10 mouse cellular contexts compared by ENCODE assay signal in the genomic region with DNA sequence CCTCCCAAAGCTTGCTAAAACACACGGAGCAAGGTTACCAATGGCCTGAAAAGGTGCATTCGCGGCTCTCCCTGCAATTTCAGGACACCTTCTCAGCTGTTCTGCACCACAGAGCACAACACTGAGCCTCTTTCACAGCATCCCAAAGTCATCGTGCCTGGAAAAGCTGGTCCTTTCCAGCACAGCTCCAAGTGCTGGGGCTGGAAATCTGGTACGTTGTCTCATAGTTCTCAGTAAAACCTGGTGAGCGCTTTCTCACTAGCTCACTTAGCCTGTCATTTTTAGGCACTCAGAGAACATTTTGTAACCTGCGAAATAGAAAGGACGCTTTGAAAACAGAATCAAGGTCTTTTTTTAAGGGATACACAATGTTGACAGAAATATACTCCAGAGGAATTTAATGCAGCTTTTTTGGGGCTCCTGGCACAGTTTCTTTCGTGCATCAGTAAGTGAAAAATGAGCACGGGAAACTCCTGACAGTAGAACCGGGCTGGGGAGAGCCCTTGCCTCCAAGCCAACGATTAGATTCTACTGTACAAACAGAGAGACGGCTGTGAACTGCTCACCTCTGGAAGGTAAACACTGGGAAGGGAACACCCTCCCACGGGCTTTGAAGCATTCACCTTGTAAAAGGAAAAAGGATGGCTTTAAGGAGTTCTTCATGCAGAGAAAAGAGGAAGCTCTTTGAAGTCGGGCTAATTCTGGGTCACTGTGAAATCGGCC.
DNase-seq lines count a peak whose midpoint lies in the region; ATAC-seq lines count a peak whose summit lies in the region.
"Had no signal": no experiment of that assay in that cellular context is flagged by ENCODE, and none has a peak within 500 bp of the region (broad histone marks: within the 10 kb centered on the region; RNA-seq: fewer than 3 reads in every experiment).

No protein-coding gene starts in this region.

- peak overlapping the region; percentile 13; the same call in 1 of the 2 replicates for H3K4me3 ChIP-seq in kidney, embryonic 16.5 days (ENCODE audit: low read length)
- no peak overlapping the region for H3K4me3 ChIP-seq in midbrain, embryonic 14.5 days (replicated peaks; ENCODE audit: low read depth, low read length)
- H3K4me3 ChIP-seq: liver, embryonic 13.5 days; myocyte had no signal

- no peaks in the 10 kb centered on the region for H3K9me3 ChIP-seq in kidney, embryonic 16.5 days (ENCODE audit: low read length)
- H3K9me3 ChIP-seq in midbrain, embryonic 14.5 days (ENCODE audit: control insufficient read depth, low read length) = no peaks in the 10 kb centered on the region
- H3K9me3 ChIP-seq: liver, embryonic 13.5 days had no signal

- no peak overlapping the region for H3K9ac ChIP-seq in kidney, embryonic 16.5 days (replicated peaks; ENCODE audit: low read length)
- H3K9ac ChIP-seq in midbrain, embryonic 14.5 days (replicated peaks; ENCODE audit: low read length) = no peak overlapping the region
- H3K9ac ChIP-seq: liver, embryonic 13.5 days had no signal

- WGBS in kidney, embryonic 16.5 days = 22% methylated on average over 16 of the region's 16 CpGs
- WGBS in midbrain, embryonic 14.5 days = 32% methylated on average over 16 of the region's 16 CpGs

- H3K27ac ChIP-seq in kidney, embryonic 16.5 days (ENCODE audit: low read length) = no peak overlapping the region
- no peak overlapping the region for H3K27ac ChIP-seq in midbrain, embryonic 14.5 days (replicated peaks; ENCODE audit: low read depth, low read length)
- H3K27ac ChIP-seq: liver, embryonic 13.5 days had no signal

- peak; percentile 79; the same call in 1 of the 2 replicates for ATAC-seq in kidney, embryonic 16.5 days (ENCODE audit: low FRiP score, low TSS enrichment)
- 0 out of 2 replicates have a peak, but pooled peaks have one; percentile 29 for ATAC-seq in common myeloid progenitor, adult 5-6 weeks (replicated peaks; ENCODE audit: low read depth, poor library complexity, severe bottlenecking)
- no peak for ATAC-seq in midbrain, embryonic 14.5 days (ENCODE audit: low FRiP score, low TSS enrichment)

- peaks cover 7% of the 10 kb centered on the region; the same call in 1 of the 2 replicates for H3K4me1 ChIP-seq in kidney, embryonic 16.5 days (ENCODE audit: insufficient read depth, low read length)
- no peaks in the 10 kb centered on the region; the same call in 1 of the 2 replicates for H3K4me1 ChIP-seq in midbrain, embryonic 14.5 days (ENCODE audit: control insufficient read depth, insufficient read depth, low read length)
- H3K4me1 ChIP-seq: liver, embryonic 13.5 days had no signal

- no peak for DNase-seq in kidney, adult 9 months
- peak; percentile 21 for DNase-seq in ZHBTc4 (ENCODE audit: low read depth, low spot score)
- peak; percentile 18 for DNase-seq in midbrain, embryonic 14.5 days
- no peak for DNase-seq in heart, adult 8-10 months (ENCODE audit: low spot score)
- no peak for DNase-seq in gastrocnemius, postnatal 10 days
- DNase-seq: kidney, adult 11 months; liver, embryonic 13.5 days had no signal

- no peaks in the 10 kb centered on the region for H3K36me3 ChIP-seq in kidney, embryonic 16.5 days (ENCODE audit: insufficient read depth, low read length)
- no peaks in the 10 kb centered on the region for H3K36me3 ChIP-seq in midbrain, embryonic 14.5 days (ENCODE audit: control insufficient read depth, insufficient read depth, low read length)
- H3K36me3 ChIP-seq: liver, embryonic 13.5 days had no signal

- no peaks in the 10 kb centered on the region for H3K27me3 ChIP-seq in kidney, embryonic 16.5 days (ENCODE audit: insufficient read depth, low read length)
- no peaks in the 10 kb centered on the region for H3K27me3 ChIP-seq in midbrain, embryonic 14.5 days (ENCODE audit: control insufficient read depth, insufficient read depth, low read length)
- H3K27me3 ChIP-seq: liver, embryonic 13.5 days had no signal

- H3K4me2 ChIP-seq in kidney, embryonic 16.5 days (replicated peaks; ENCODE audit: low read depth, low read length) = peak overlapping the region; percentile 40
- 0 out of 2 replicates have a peak overlapping the region, but pooled peaks have one; percentile 11 for H3K4me2 ChIP-seq in midbrain, embryonic 14.5 days (ENCODE audit: low read length)
- H3K4me2 ChIP-seq: liver, embryonic 13.5 days had no signal

Comparison
In these comparisons a context has a peak if more than half of its experiments do, and no peak if none do; other contexts are left out.
1. DNase-seq: peak in ZHBTc4 (single experiment) and midbrain, embryonic 14.5 days (single experiment); none in kidney, adult 9 months (single experiment), heart, adult 8-10 months (single experiment) and gastrocnemius, postnatal 10 days (single experiment).